Mouse (Mus musculus) limb, embryonic 10.5 days (tissue): ENCODE results near the gene Tomm5. TPM values are rescaled to one million over a fixed set of nuclear protein-coding genes. Genes with fewer than 3 reads are reported as not detected.
"Not testable (repeated sequence)": the region's sequence is repeated elsewhere in the genome, so short reads cannot be mapped to it uniquely, and the experiment has no call there.

Experiments
- DNase-seq: peaks from one replicate; pipeline ENCODE4 v3.0.0-alpha.2; 2017; ENCODE audit warnings: low spot score
- H3K27ac ChIP-seq: fragments of 300-500 bp; sonication (generic); 2 replicates; pipeline ENCODE4 v1.5.1; 2016; ENCODE audit warnings: mild to moderate bottlenecking
- H3K27me3 ChIP-seq: fragments of 300-500 bp; sonication (generic); 2 replicates; pipeline ENCODE4 v1.6.1; 2016; ENCODE audit warnings: low read depth, mild to moderate bottlenecking; ENCODE audit not compliant: poor library complexity, severe bottlenecking
- H3K36me3 ChIP-seq: fragments of 300-500 bp; sonication (generic); 2 replicates; pipeline ENCODE4 v1.6.1; 2016; ENCODE audit warnings: mild to moderate bottlenecking, moderate library complexity
- H3K4me1 ChIP-seq: fragments of 300-500 bp; sonication (generic); 2 replicates; pipeline ENCODE4 v1.6.1; 2016
- H3K4me3 ChIP-seq: fragments of 300-500 bp; sonication (generic); 2 replicates; pipeline ENCODE4 v1.5.1; 2016; ENCODE audit warnings: mild to moderate bottlenecking, moderate library complexity
- H3K9me3 ChIP-seq: fragments of 300-500 bp; sonication (generic); replicated peaks from 2 replicates; pipeline ENCODE4 v1.6.1; 2016; ENCODE audit warnings: mild to moderate bottlenecking
- WGBS: fragments of 180-500 bp; shearing (Covaris S2); methylation state at CpG from one replicate; pipeline ENCODE4 v1.1.7; 2016; 5-methylcytosine and 5-hydroxymethylcytosine counted together
- polyA plus RNA-seq: library from polyadenylated mRNA; unstranded; fragments of >200 nt; fragmentation: Nextera tagmentation; extraction: Ambion mirVana; gene quantifications from 2 replicates; pipeline ENCODE4 v1.2.1, GENCODE M21; 2016

The Tomm5 gene
- polyA plus RNA-seq, 1 experiment from 2014 or later = 210 TPM

GRCm38 (mm10) chr4:45084895-45085290 is 23.0 kb downstream of the Tomm5 start:
- no peak for DNase-seq
- peaks cover 18% of the 10 kb centered on the region for H3K4me1 ChIP-seq
- peak overlapping the region; percentile 94 for H3K4me3 ChIP-seq
- H3K36me3 ChIP-seq = 0 out of 2 replicates have a peak, but pooled peaks cover 1% of the 10 kb centered on the region
- no peaks in the 10 kb centered on the region for H3K9me3 ChIP-seq
- WGBS = 53% methylated on average over 8 of the region's 8 CpGs
- H3K27me3 ChIP-seq = no peaks in the 10 kb centered on the region
- H3K27ac ChIP-seq = peak overlapping the region; percentile 94

- H3K27ac ChIP-seq = peak within 1 kb of the TSS; percentile 94
- 0 out of 2 replicates have a peak, but pooled peaks cover 4% of the 10 kb centered on the region for H3K36me3 ChIP-seq
- no peaks in the 10 kb centered on the region for H3K27me3 ChIP-seq
- H3K9me3 ChIP-seq = no peaks in the 10 kb centered on the region
- peaks cover 18% of the 10 kb centered on the region for H3K4me1 ChIP-seq
- H3K4me3 ChIP-seq = peak within 1 kb of the TSS; percentile 94
- peak; percentile 96 for DNase-seq
- under 1% methylated on average over 76 of the region's 77 CpGs for WGBS
Measured at GRCm38 (mm10) chr4:45084021-45084894, 23.7 kb downstream of the Tomm5 start, which contains the start of gene Fbxo10. Gene Fbxo10, minus strand, starts transcription at chr4:45084604.

GRCm38 (mm10) chr4:45083487-45083886 is 24.4 kb downstream of the Tomm5 start:
- 6% methylated on average over 8 of the region's 8 CpGs for WGBS
- Histone ChIP-seq H3K4me1 (peaks cover 18% of the 10 kb centered on the region), H3K9me3 (no peaks in the 10 kb centered on the region), H3K27ac (no peak overlapping the region), H3K36me3 (peaks cover 8% of the 10 kb centered on the region), H3K4me3 (peak overlapping the region; percentile 94), H3K27me3 (no peaks in the 10 kb centered on the region)
- no peak for DNase-seq

GRCm38 (mm10) chr4:45082951-45083350 is 25.0 kb downstream of the Tomm5 start:
- H3K27ac ChIP-seq = no peak overlapping the region
- H3K36me3 ChIP-seq = peaks cover 10% of the 10 kb centered on the region
- 89% methylated on average over 9 of the region's 9 CpGs for WGBS
- no peak for DNase-seq
- H3K27me3 ChIP-seq = no peaks in the 10 kb centered on the region
- peak overlapping the region; percentile 94 for H3K4me3 ChIP-seq
- H3K9me3 ChIP-seq = no peaks in the 10 kb centered on the region
- H3K4me1 ChIP-seq = peaks cover 18% of the 10 kb centered on the region

GRCm38 (mm10) chr4:45081041-45081440 is 26.9 kb downstream of the Tomm5 start:
- Histone ChIP-seq H3K36me3 (peaks cover 12% of the 10 kb centered on the region), H3K4me1 (peaks cover 18% of the 10 kb centered on the region)
- not testable (repeated sequence) for H3K9me3 ChIP-seq, H3K4me3 ChIP-seq, H3K27me3 ChIP-seq, DNase-seq, H3K27ac ChIP-seq
- WGBS = 92% methylated on average over 4 of the region's 4 CpGs

- Histone ChIP-seq H3K4me3 (no peak overlapping the region), H3K36me3 (peaks cover 4% of the 10 kb centered on the region), H3K4me1 (peaks cover 3% of the 10 kb centered on the region; the same call in 1 of the 2 replicates), H3K9me3 (no peaks in the 10 kb centered on the region), H3K27me3 (no peaks in the 10 kb centered on the region), H3K27ac (no peak overlapping the region)
- 66% methylated on average over 6 of the region's 6 CpGs for WGBS
- no peak for DNase-seq
Measured at GRCm38 (mm10) chr4:45073544-45073943, 34.4 kb downstream of the Tomm5 start.

GRCm38 (mm10) chr4:45072261-45072973 is 35.5 kb downstream of the Tomm5 start:
- Histone ChIP-seq H3K36me3 (no peaks in the 10 kb centered on the region), H3K9me3 (no peaks in the 10 kb centered on the region), H3K4me3 (no peak overlapping the region), H3K27me3 (no peaks in the 10 kb centered on the region), H3K27ac (no peak overlapping the region), H3K4me1 (peaks cover 3% of the 10 kb centered on the region; the same call in 1 of the 2 replicates)
- no peak for DNase-seq
- 76% methylated on average over 15 of the region's 15 CpGs for WGBS

GRCm38 (mm10) chr4:45067742-45068141 is 40.2 kb downstream of the Tomm5 start:
- Histone ChIP-seq H3K27me3 (no peaks in the 10 kb centered on the region), H3K4me1 (no peaks in the 10 kb centered on the region; the same call in 1 of the 2 replicates), H3K9me3 (no peaks in the 10 kb centered on the region), H3K36me3 (no peaks in the 10 kb centered on the region), H3K4me3 (no peak overlapping the region), H3K27ac (no peak overlapping the region)
- no peak for DNase-seq
- WGBS = 94% methylated on average over 4 of the region's 4 CpGs

- Histone ChIP-seq H3K9me3 (no peaks in the 10 kb centered on the region), H3K4me1 (no peaks in the 10 kb centered on the region; the same call in 1 of the 2 replicates), H3K36me3 (peaks cover 11% of the 10 kb centered on the region), H3K27me3 (no peaks in the 10 kb centered on the region), H3K4me3 (no peak overlapping the region), H3K27ac (no peak overlapping the region)
- 45% methylated on average over 2 of the region's 2 CpGs for WGBS
- DNase-seq = no peak
Measured at GRCm38 (mm10) chr4:45066036-45066730, 41.7 kb downstream of the Tomm5 start.

- 78% methylated on average over 2 of the region's 2 CpGs for WGBS
- Histone ChIP-seq H3K9me3 (no peaks in the 10 kb centered on the region), H3K4me1 (no peaks in the 10 kb centered on the region; the same call in 1 of the 2 replicates), H3K27ac (no peak overlapping the region), H3K4me3 (no peak overlapping the region), H3K27me3 (no peaks in the 10 kb centered on the region), H3K36me3 (peaks cover 27% of the 10 kb centered on the region)
- no peak for DNase-seq
Measured at GRCm38 (mm10) chr4:45064577-45064976, 43.3 kb downstream of the Tomm5 start.

- not testable (repeated sequence) for DNase-seq, H3K27ac ChIP-seq, H3K9me3 ChIP-seq, H3K4me1 ChIP-seq, H3K27me3 ChIP-seq, H3K4me3 ChIP-seq
- H3K36me3 ChIP-seq = peaks cover 34% of the 10 kb centered on the region
- WGBS = 86% methylated on average over 1 of the region's 1 CpGs
Measured at GRCm38 (mm10) chr4:45063836-45064235, 44.1 kb downstream of the Tomm5 start.

GRCm38 (mm10) chr4:45055451-45055850 is 52.5 kb downstream of the Tomm5 start:
- H3K4me3 ChIP-seq = no peak overlapping the region
- DNase-seq = no peak
- no peaks in the 10 kb centered on the region for H3K27me3 ChIP-seq
- WGBS = 88% methylated on average over 8 of the region's 8 CpGs
- H3K36me3 ChIP-seq = peaks cover 37% of the 10 kb centered on the region
- H3K4me1 ChIP-seq = no peaks in the 10 kb centered on the region
- H3K27ac ChIP-seq = no peak overlapping the region
- no peaks in the 10 kb centered on the region for H3K9me3 ChIP-seq
